Mouse (Mus musculus) liver, postnatal 0 days (tissue): Measurements from ENCODE around the gene Wdr93.

Experiments
- CTCF ChIP-seq: sonication (generic); IDR thresholded peaks from 2 replicates; pipeline ENCODE4 v1.5.1; 2016; ENCODE audit warnings: antibody characterized with exemption, low read depth
- EP300 ChIP-seq: IDR thresholded peaks from 2 replicates; pipeline ENCODE4 v1.6.1; 2016; ENCODE audit warnings: antibody characterized with exemption, low read depth, mild to moderate bottlenecking

GRCm38 (mm10) chr7:79798606-79799005, 55.6 kb downstream of the Wdr93 start:
- TF ChIP-seq CTCF (no peak), EP300 (no peak)
